In genomic region chr11:103760101-103760500, GRCm38 (mm10) we compare ENCODE assay signal across 16 mouse cellular contexts. TPM values are rescaled to one million over a fixed set of nuclear protein-coding genes. Genes with fewer than 3 reads are reported as not detected.
"Had no signal": no experiment of that assay in that cellular context is flagged by ENCODE, and none has a peak within 500 bp of the region (broad histone marks: within the 10 kb centered on the region; RNA-seq: fewer than 3 reads in every experiment).

No protein-coding gene starts in this region.

- H3K4me1 ChIP-seq: liver, embryonic 13.5 days had no signal

- ATAC-seq: midbrain, embryonic 13.5 days had no signal

- H3K9ac ChIP-seq: liver, embryonic 13.5 days; midbrain, embryonic 13.5 days had no signal

- H3K4me3 ChIP-seq: liver, embryonic 13.5 days; midbrain, embryonic 13.5 days had no signal

- DNase-seq: kidney, adult 2 months; kidney, postnatal 25 days; liver, embryonic 13.5 days; lung, adult 2 months; lung, postnatal 14 days; lung, postnatal 4 days; thymus, adult 18-20 months; thymus, postnatal 36 days had no signal

- H3K27ac ChIP-seq: kidney, postnatal 0 days; liver, embryonic 13.5 days; midbrain, embryonic 13.5 days had no signal

- H3K9me3 ChIP-seq: liver, embryonic 13.5 days; midbrain, embryonic 13.5 days had no signal

- H3K36me3 ChIP-seq: liver, embryonic 13.5 days; midbrain, embryonic 13.5 days had no signal

- H3K4me2 ChIP-seq: liver, embryonic 13.5 days; midbrain, embryonic 13.5 days had no signal

RNA-seq across cellular contexts. Expression of gene Wnt9b, which starts 10.5 kb away (rescaled TPM):
- total RNA-seq: megakaryocyte progenitor cell, adult 5-6 weeks had no signal
- polyA plus RNA-seq: lung, embryonic 16.5 days had no signal

RNA-seq across cellular contexts. Expression of gene Wnt3, which starts 13.8 kb away (rescaled TPM):
- total RNA-seq: liver, adult 2 months; megakaryocyte progenitor cell, adult 5-6 weeks had no signal
- polyA plus RNA-seq: kidney, adult 2 months; kidney, embryonic 14.5 days; liver, adult 2 months; liver, embryonic 16.5 days; urinary bladder, adult 2 months had no signal
